11 mouse cellular contexts compared by ENCODE assay signal in the genomic region with DNA sequence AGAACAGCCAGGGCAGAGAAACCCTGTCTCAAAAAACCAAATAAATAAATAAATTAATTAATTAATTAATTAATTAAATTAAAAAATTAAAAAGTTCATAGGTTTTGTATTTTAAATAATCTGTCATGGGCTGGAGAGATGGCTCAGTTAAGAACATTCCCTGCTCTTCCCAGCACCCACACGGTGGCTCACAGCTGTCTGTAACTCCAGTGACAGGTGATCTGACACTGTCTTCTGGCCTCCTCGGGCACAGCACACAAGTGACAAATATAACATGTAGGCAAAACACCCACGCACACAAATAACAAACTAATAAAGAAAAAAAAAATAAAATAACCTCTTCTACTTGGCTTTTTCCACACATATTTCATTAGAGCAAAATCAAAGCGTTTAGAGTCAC. TPM values are rescaled to one million over a fixed set of nuclear protein-coding genes. Genes with fewer than 3 reads are reported as not detected.
DNase-seq lines count a peak whose midpoint lies in the region; ATAC-seq and TF ChIP-seq lines count a peak whose summit lies in the region.
"Had no signal": no experiment of that assay in that cellular context is flagged by ENCODE, and none has a peak within 500 bp of the region (broad histone marks: within the 10 kb centered on the region; RNA-seq: fewer than 3 reads in every experiment).

No protein-coding gene starts in this region.

- no peaks in the 10 kb centered on the region for H3K27me3 ChIP-seq in embryonic facial prominence, embryonic 13.5 days
- no peaks in the 10 kb centered on the region for H3K27me3 ChIP-seq in liver, embryonic 13.5 days

- H3K4me3 ChIP-seq in gastrocnemius, adult 2 months: peak overlapping the region; percentile 76
- H3K4me3 ChIP-seq in left cerebral cortex, adult 2 months: peak overlapping the region; percentile 75; the same call in 1 of the 2 replicates
- H3K4me3 ChIP-seq in embryonic facial prominence, embryonic 13.5 days: no peak overlapping the region
- H3K4me3 ChIP-seq in liver, embryonic 13.5 days (replicated peaks): no peak overlapping the region

- H3K4me2 ChIP-seq in embryonic facial prominence, embryonic 13.5 days: peak overlapping the region; percentile 72
- H3K4me2 ChIP-seq in liver, embryonic 13.5 days: peak overlapping the region; percentile 18; the same call in 1 of the 2 replicates

- peak overlapping the region; percentile 99; the same call in 1 of the 2 replicates for H3K27ac ChIP-seq in gastrocnemius, adult 2 months
- no peak overlapping the region for H3K27ac ChIP-seq in left cerebral cortex, adult 2 months
- H3K27ac ChIP-seq in embryonic facial prominence, embryonic 13.5 days: no peak overlapping the region
- no peak overlapping the region for H3K27ac ChIP-seq in liver, embryonic 13.5 days

- no peak for DNase-seq in gastrocnemius, adult 2 months
- no peak for DNase-seq in gastrocnemius, postnatal 25 days
- no peak for DNase-seq in left cerebral cortex, adult 2 months (ENCODE audit: extremely low spot score in 1 of 2, low spot score in 2 of 2)
- no peak for DNase-seq in left cerebral cortex, postnatal 10 days (ENCODE audit: extremely low spot score in 1 of 2, low spot score in 2 of 2)
- no peak for DNase-seq in liver, embryonic 13.5 days
- no peak for DNase-seq in thymus, postnatal 36 days
- DNase-seq in urinary bladder, postnatal 4 days (ENCODE audit: low spot score in 2 of 2): no peak
- DNase-seq: cerebellum, adult 18-20 months; gastrocnemius, postnatal 10 days had no signal

- no peak for ATAC-seq in embryonic facial prominence, embryonic 13.5 days (ENCODE audit: insufficient number of reproducible peaks, insufficient read depth, low FRiP score, low TSS enrichment, low read depth)
- no peak for ATAC-seq in liver, embryonic 13.5 days (ENCODE audit: low read depth)
- ATAC-seq: midbrain, embryonic 16.5 days had no signal

- TF ChIP-seq CTCF in gastrocnemius, adult 2 months (IDR thresholded peaks at IDR 0.05): no peak
- TF ChIP-seq CTCF in left cerebral cortex, adult 2 months (IDR thresholded peaks at IDR 0.05): no peak

- H3K9ac ChIP-seq in embryonic facial prominence, embryonic 13.5 days: no peak overlapping the region
- no peak overlapping the region for H3K9ac ChIP-seq in liver, embryonic 13.5 days

- H3K36me3 ChIP-seq in embryonic facial prominence, embryonic 13.5 days: 0 out of 2 replicates have a peak, but pooled peaks cover 3% of the 10 kb centered on the region
- no peaks in the 10 kb centered on the region for H3K36me3 ChIP-seq in liver, embryonic 13.5 days

- H3K9me3 ChIP-seq in embryonic facial prominence, embryonic 13.5 days: no peaks in the 10 kb centered on the region
- H3K9me3 ChIP-seq in liver, embryonic 13.5 days (replicated peaks): no peaks in the 10 kb centered on the region

- WGBS in embryonic facial prominence, embryonic 13.5 days: 81% methylated on average over 4 of the region's 4 CpGs
- WGBS in liver, embryonic 13.5 days (ENCODE audit: insufficient replicate concordance): 68% methylated on average over 4 of the region's 4 CpGs

- intact Hi-C loops in gastrocnemius, adult 2 months (cut with DNase I): no loop called here
- intact Hi-C loops in left cerebral cortex, adult 2 months (cut with DNase I): no loop called here
- intact Hi-C loops in left cerebral cortex, postnatal 10 days (cut with DNase I): no loop called here

- H3K4me1 ChIP-seq in embryonic facial prominence, embryonic 13.5 days: peaks cover 6% of the 10 kb centered on the region
- H3K4me1 ChIP-seq in liver, embryonic 13.5 days (replicated peaks): peaks cover 24% of the 10 kb centered on the region

RNA-seq across cellular contexts. Expression of gene Stam2, which starts 1.5 kb away (rescaled TPM):
- total RNA-seq in gastrocnemius, adult 2 months (2021): 1 to 10 TPM; 6.5 to 9.8 TPM
- total RNA-seq in gastrocnemius, postnatal 25 days (2021): 1 to 10 TPM; 7.0 to 9.1 TPM
- 10 to 100 TPM; 25.2 to 26.6 TPM for total RNA-seq in left cerebral cortex, adult 2 months (2021)
- total RNA-seq in left cerebral cortex, postnatal 10 days (2021): 10 to 100 TPM; 24.5 to 27.0 TPM
- 28.1 and 30.1 TPM in 2 replicates for polyA plus RNA-seq in embryonic facial prominence, embryonic 13.5 days (2015; fragmentation: Nextera tagmentation; extraction: Ambion mirVana)
- 9.8 and 14.0 TPM in 2 replicates for polyA plus RNA-seq in liver, embryonic 13.5 days (2015; fragmentation: Nextera tagmentation; extraction: Ambion mirVana)

Comparison
In these comparisons a context has a peak if more than half of its experiments do, and no peak if none do; other contexts are left out.
1. H3K4me3 ChIP-seq: peak in gastrocnemius, adult 2 months (single experiment) and left cerebral cortex, adult 2 months (single experiment); none in embryonic facial prominence, embryonic 13.5 days (single experiment) and liver, embryonic 13.5 days (single experiment).